Mouse (Mus musculus) testis, postnatal 10 days (tissue): ENCODE results near the gene Tubg1.
"Not testable (repeated sequence)": the region's sequence is repeated elsewhere in the genome, so short reads cannot be mapped to it uniquely, and the experiment has no call there.

ENCODE experiments used
- DNase-seq: peaks from one replicate; pipeline ENCODE4 v3.0.0; 2021; ENCODE audit warnings: low spot score

Gene Tubg1

DNA sequence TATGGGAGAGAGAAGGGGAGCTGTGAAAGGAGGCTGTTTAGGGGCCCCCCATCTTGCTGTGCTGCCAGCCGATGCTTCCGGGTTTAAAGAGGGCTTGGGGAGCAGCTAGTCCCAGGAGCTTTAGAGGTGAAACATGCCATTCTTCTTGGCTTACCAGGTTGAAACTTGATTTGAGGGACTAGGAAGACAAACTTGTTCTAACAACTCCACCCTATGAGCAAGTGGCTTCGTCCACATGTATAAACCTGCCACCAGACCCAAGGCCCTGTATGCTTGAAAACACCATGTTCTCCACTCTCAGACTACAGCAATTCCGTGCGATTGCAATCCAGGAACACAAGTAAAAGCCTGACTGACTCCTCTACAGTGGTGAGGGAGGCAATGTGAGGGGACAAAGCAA is 16.7 kb upstream of the Tubg1 start:
- no peak for DNase-seq

DNA sequence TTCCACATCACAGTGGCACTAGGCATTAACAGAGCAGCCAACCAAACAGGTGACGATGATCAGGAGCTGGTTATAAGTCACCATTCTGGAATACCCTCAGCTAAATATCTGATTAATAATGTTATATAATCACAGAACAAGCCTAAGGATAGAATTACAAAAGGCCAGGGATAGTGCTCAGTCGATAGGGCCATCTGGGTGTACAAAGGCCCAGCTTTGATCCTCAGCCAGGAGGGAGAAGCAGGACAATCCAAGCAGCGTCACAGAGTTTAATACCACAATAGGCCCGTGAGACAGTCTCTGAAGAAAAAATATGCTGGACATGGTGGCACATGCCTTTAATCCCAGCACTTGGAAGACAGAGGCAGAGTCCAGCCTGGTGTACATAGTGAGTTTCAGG is 10.4 kb upstream of the Tubg1 start:
- DNase-seq: no peak

DNA sequence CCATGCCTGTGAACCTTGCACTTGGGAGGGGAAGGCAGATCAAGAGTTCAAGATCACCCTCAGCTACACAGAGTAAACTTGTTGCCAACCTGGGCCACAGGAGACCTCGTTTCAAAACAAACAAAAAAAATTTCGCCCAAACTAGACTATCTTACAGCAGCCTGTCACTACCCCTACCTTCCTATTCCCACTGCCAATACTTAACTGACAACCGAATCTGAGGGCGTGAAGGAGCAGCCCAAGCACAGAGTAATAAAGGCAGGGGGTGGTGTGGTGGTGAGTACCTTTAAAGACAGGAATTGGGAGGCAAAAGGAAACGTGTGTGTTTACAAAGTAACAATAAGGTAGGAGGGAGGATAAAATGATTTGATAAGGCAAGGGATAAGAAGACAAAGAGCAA is 9.0 kb upstream of the Tubg1 start:
- no peak for DNase-seq

DNA sequence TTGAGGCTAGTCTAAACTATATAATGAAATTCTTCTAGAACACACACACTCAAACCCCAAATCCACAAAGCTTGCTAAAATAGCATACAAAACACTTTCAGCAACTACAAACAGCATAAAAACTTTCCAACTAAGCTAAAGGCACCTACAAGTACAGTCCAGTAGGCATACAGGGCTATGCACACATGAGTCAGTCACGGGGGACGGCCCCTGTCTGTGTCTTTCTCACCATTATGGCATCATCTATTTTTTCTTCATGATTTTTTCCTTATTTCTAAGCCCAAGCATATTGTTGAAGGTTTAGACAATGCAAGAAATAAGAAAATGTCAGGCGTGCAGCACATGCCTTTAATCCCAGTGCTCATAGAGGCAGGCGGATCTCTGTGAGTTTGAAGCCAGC is 8.6 kb upstream of the Tubg1 start:
- DNase-seq: no peak

DNA sequence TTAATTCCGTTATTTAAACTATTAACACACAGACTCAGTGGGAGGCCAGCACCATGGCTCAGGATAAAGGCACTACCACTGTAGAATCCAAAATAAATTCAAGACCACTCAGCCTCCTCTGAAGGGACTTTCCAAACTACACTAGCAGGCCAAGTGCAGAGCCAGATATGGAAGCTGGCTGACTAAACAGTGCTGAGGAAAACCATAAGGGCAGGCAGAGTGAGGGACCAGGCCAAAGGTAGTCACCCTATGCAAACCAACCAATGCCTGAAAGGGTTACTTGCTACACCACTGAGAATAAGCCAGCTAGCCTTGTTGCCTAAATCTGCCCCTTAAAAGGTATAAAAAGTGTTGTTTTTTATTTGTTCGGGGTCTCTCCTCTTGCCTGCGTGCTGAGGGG is 7.6 kb upstream of the Tubg1 start:
- DNase-seq: no peak

DNA sequence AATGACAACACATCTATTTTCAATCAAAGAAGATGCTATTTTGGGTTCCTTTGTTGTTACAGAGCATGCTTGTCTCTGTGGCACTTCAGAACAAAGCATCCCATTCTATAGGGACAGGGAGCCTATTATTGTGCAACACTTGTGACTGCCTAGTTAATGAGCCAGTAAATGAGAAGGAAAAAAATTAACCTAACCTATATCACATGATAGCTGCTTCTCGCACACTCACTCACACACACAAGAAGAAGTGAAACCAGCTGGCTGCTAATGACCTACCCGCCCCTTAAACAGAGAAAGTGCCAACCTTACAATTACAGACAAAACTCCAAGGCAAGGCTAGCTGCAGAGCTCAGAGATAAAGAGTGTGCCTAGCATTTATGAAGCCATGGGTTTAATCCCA is 4.2 kb upstream of the Tubg1 start:
- no peak for DNase-seq

DNA sequence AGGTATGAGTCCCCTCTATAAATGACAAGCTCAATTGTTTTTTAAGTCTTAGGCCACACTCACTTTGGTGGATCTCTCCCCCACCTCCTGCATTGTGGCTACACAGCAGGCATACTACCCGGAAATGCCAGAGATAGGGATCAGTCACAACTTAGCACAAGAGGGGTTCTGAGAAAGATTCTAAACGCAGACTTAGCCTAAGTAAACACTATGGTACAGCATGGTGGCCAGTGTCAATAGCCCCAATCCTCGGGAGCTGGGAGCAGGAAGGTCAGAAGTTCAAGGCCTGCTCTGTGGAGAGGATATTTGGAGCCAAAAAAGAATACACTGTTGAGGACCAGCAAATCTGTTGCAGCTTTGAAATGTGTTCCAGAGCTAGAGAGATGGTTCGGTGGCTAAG is 1.6 kb upstream of the Tubg1 start:
- no peak for DNase-seq

DNA sequence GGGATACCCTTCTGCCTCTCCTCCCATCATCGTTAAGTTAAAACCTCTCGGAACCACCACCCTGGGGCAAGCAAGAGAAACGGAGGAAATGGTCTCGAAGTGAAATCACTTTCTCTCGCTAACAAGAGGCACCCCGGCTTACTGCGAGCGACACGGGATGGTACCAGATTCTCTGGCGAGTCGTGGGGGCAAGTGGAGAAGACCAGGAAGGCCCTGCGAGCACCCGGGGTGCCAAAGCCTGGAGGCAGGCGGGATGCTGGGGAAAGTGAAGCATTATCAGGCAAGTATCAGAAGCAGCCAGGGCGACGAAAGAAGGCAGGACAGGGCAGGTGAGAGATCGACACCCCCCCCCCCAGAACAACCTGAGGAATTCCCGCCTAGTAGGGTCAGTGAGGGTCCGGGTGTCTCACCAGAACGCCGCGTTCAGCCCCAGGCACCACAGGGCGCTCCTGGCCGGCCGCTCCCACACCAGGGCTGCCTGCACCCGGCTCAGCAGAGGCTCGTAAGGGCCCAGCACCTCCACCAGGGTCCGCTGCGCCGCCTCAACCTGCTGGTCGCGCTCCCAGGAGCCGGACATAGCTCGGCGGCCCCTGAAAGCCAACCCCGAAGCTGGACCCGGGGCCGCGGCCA is 492 bp upstream of the Tubg1 start:
- no peak for DNase-seq

DNA sequence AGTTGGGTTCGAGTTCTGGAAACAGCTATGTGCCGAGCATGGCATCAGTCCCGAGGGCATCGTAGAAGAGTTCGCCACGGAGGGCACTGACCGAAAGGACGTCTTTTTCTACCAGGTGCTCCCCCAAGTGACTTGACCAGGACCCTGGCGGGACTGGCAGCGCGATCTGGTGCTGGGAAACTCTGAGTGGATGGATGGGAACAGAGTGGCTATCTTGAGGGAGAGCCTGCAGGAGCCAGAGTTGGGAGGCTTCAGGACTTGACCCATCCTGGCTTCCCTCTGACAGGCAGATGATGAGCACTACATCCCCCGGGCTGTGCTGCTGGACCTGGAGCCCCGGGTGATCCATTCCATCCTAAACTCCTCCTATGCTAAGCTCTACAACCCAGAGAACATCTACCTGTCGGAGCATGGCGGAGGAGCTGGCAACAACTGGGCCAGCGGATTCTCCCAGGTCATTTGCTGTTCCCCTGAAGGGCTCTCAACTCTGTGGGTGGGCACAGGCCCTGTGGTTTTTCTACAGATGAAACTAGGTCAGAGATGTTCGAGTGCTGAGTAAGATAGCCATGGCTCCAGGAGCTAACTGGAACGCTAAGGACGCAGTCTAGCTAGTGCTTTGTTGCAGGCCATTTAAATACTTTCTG is 929 bp downstream of the Tubg1 start:
- DNase-seq: no peak

DNA sequence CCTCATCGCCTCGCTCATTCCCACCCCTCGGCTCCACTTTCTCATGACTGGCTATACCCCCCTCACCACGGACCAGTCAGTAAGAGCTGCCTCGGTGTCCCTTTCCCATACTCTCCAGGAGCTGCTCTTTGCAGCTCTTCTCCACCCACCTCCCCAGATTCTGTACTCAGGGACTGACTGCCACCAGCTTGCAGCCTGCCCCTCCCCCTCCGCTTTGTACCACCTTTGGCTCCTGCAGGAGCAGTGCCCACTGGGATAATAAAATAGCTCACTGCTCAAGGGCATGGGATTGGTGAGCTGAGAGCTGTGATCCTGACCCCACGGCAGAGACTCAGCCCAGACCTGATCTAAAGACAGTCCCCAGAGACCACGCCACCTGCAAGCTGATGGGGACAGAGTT is 4.8 kb downstream of the Tubg1 start:
- not testable (repeated sequence) for DNase-seq

DNA sequence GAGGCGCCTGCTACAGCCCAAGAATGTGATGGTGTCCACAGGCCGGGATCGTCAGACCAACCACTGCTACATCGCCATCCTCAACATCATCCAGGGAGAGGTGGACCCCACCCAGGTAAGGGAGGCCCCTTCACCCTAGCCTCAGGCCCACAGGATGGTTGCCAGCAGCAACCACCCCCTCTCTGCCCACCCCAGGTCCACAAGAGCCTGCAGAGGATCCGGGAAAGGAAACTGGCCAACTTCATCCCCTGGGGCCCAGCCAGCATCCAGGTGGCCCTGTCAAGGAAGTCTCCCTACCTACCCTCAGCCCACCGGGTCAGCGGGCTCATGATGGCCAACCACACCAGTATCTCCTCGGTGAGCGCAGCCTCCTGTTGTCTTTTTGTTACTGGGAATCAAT is 5.3 kb downstream of the Tubg1 start:
- DNase-seq: not testable (repeated sequence)

DNA sequence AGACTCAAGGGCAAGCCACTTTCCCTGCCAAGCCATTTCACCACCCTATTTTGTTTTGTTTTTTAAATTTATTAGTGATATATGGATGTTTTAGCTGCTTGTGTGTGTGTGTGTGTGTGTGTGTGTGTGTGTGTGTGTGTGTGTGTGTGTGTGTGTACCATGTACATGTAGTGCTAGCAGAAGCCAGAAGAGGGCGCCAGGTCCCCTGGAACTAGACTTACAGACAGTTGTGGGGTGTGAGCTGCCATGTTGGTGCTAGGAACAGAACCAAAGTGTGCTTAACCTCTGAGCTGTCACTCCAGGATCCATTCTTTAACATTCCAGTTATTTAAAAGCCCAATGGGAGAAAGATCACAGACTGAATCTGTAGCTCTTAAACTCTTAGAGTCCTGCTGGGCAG is 7.3 kb downstream of the Tubg1 start:
- DNase-seq: peak; percentile 68

DNA sequence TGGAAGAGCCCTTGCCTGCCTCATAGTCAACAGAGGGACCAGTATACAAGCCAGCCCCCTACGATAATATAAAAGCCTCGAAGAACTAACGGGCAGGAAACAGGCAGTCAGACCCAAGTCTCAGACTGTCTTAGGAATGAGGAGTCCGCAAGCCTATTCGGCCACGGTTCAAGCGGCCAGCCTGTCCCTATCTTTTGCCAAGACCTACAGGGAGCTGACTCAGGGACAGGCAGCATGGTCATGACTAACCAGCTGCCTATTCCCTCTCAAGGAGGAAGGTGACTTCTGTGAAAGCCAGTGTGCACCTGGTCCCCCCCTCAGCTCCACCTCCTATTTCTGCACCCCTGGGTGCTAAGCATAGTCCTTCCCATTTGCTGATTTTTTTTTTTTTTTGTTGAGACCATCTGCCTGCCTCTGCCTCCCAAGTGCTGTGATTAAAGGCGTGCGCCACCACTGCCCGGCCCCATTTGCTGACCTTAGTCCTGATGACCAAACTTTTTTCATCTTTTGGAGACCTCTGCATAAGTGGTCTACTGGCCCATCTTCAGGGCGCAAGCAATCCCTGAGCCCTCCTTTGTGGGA is 9.3 kb downstream of the Tubg1 start:
- DNase-seq: no peak

DNA sequence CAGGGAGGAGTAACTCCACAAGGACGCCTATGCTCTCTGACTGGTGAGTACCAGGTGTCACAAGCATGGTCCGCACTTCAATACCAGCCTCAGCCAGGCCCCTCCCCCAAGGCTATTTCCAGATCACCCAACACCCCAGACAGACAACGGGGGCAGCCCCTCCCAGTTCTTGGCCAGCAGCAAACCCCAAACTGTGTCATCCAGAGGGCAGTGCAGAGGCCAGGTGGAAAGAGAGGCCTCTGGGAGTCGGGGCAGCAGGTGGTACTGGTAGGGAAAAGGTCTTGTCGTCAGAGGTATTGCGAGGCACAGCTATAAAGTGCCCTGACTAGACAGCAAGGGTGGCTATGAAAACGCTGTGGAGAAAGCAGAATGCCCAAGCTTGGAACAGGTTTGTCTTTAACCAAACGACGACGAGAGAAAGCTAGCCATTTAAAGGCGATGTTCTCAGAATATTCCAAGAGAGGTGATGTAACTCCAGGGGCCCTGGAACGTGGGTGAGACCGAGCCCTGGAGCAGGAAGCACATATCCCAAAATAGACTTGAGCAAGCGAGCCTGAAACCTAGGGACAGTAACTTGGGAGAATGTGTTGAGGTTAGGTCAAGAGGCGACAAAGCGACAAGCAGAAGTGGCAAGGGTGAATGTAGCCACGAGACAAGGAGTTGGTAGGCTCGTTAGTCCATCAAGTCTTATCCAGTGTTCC is 10.5 kb downstream of the Tubg1 start:
- no peak for DNase-seq

DNA sequence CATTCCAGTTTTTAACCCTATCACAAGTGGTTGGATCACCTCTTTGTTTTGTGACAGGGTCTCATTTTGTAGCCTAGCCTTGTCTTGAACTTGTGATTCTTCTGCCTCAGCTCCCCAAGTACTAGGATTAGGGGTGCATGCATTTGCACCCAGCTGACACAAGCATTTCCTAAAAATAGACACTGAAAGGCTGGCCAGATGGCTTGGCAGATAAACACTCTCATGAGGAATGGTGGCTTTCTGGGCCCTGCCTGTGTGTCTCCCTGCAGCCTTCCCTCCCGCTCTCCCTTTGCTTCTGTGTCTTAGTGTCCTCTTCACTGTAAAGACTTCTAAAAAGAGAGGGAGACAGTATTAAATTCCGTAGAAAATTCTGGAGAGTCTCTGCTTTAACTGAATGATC is 11.4 kb downstream of the Tubg1 start:
- no peak for DNase-seq

DNA sequence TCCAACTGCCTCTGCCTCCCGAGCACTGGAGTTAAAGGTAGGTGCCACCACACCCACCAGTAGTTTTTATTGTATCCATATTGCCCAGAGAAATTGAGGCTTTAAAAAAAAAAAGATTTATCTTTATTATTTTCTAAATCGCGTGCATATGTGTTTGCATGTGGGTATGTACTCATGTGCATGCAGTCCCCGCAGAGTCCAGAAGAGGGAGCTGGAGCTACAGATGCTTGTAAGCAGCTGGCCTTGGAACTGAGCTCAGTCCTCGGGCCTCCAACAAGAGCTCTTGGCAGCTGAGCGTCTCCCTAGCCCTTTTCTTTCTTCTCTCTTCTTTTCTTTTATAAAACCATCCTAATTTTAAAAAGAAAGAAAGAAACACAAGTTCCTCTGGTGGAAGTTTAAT is 12.0 kb downstream of the Tubg1 start:
- peak; percentile 70 for DNase-seq

DNA sequence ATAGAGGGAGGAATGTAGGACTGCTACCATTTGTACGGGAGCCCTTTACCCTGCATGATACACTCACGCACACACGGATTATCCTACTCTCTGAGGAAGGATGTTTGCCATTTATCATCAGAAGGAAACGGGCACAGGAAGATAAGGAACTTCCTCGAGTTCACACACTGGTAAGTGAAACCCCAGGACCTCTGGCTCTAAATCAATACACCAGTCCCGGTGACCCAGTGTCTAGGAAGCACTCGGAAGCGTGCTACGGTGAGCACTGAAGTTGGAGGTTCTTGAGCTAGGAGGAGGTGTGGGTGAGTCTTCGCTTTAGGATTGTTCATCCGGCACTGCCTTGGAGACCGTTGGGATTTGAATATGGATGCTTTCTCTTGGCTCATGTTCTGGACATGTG is 13.3 kb downstream of the Tubg1 start:
- no peak for DNase-seq

DNA sequence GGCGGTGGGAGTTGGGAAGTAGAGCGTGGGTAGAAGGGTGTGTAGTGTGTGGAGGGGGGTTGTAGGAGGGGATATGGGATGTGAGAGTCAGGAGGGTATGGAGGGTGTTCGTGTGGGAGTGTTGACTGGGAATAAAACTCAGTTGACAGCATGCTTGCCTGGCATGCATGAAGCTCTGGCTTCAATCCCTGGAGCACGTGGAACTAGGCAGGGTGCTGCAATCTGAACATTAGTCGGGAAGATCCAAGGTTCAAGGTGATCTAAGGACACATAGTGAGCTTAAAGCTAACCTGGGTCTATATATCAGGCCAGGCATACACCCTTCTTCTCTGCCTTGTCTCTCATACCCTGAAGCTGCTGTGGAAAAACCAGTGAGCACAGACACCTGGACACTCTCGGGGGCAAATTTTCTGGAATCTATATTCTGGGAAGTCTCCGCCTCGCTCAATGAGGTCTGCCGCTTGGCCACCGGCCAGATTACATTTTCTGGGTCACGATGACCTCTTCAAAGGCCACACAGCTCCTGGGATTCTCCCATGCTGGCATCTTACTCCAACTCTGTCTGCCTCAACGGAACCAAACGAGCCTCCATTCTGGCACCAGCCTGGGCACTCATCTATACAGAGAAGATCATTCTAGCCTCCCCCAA is 14.6 kb downstream of the Tubg1 start:
- peak; percentile 61 for DNase-seq

DNA sequence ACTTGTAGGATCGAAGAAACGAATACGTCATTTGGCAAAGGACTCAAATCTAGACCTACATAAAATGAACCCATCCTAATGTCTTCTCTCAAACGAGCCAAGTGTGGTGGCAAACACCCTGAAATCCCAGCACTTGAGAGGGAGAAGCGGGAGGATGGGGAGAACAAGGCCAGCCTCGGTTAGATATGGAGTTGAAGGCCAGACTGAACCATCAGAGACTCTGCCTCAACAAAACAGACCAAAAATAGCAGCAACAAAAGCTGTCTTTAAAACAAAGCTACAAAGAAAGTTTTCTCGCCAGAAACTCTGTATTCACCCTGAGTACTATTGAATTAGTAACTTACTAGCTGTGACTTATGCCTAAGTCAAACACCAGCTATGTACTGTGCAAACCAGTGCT is 17.3 kb downstream of the Tubg1 start:
- DNase-seq: no peak

DNA sequence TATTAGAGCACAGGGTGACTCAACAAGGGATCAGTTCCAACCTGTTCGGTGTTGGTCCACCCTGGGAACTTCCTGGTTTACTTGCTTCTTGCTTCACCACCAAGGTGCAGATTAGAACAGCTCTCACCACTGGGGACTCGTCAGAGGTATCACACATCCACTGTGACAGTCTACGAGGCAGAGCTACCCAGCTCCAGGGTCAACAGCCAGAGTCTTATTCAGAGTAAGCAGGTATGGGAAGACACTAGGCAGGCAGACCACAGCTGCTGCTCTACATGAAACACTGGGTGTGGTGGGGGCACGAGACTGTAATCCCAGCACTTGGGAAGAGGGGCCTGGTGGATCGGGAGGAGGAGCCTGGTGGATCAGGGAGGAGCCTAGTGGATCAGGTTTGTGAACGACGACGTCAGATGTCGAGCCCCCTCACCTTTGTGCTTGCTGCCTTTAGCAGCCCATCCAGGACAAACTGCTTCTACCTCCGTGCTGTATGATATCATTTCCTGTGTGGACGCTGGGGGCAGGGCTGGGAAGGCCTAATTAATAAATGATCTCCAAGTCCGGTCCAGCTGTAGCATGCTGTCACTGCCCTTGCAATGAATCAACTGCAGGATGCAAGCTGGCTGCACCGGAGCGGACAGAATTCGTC is 18.9 kb downstream of the Tubg1 start:
- peak; percentile 51 for DNase-seq

DNA sequence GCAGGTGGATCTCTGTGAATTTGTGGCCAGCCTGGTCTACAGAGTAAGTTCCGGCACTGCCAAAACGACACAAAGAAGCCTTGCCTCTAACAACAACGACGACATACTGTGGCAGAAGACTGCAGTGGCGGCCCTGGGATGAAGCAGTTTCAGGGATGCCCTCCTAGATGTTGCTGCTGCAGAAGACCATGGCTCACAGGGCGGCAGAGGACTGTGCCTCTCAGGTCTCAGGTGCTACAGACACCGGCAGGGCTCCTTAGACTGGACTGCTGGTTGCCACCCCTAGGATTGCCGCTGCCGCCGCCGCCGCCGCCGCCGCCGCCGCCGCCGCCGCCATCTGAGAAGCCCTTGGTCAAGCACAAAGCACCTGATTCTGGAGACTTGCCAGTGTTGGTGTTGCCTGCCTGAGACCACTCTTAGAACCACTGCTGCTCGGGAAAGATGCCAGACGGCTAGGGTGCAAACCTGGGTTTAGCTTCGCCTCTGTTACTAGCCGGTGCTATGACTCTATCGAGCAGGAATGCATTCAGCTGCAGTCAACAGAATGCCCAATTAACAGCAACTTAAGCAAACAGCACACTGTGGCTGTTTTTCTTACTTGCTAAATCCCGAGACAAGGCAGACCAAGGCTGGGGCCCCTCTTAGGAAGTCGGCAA is 20.6 kb downstream of the Tubg1 start:
- no peak for DNase-seq

DNA sequence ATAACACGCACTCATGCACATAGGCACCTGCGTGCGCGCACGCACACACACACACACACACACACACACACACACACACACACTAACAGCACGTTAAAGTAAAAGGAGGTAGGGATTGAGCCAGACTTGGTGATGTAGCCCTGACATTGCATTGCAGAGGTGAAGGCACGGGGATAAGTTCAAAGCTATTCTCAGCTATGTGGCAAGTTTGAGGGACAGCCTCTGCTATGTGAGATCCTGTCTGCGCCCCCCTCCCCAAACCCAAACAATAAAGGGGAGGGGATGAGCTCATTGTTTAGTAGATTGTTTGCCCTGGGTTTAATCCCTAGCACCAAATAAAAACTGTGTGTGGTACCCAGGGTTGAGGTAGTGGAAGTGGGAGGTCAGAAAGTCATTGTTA is 21.4 kb downstream of the Tubg1 start:
- no peak for DNase-seq
